Comparison of ENCODE assay signal across 19 mouse cellular contexts in genomic region chr5:31924075-31924474, GRCm38 (mm10).
A peak's percentile ranks its signal among the peaks of the same experiment; 100 is the strongest.
DNase-seq lines count a peak whose midpoint lies in the region; ATAC-seq lines count a peak whose summit lies in the region.
"Had no signal": no experiment of that assay in that cellular context is flagged by ENCODE, and none has a peak within 500 bp of the region (broad histone marks: within the 10 kb centered on the region; RNA-seq: fewer than 3 reads in every experiment).

No protein-coding gene starts in this region.

- peaks cover 2% of the 10 kb centered on the region; the same call in 1 of the 2 replicates for H3K9me3 ChIP-seq in midbrain, embryonic 11.5 days (ENCODE audit: control insufficient read depth, low read length)
- no peaks in the 10 kb centered on the region for H3K9me3 ChIP-seq in midbrain, embryonic 16.5 days (replicated peaks; ENCODE audit: control insufficient read depth, low read length, poor library complexity, severe bottlenecking)
- H3K9me3 ChIP-seq: G1E had no signal

- H3K4me2 ChIP-seq in midbrain, embryonic 11.5 days: no peak overlapping the region
- H3K4me2 ChIP-seq in midbrain, embryonic 16.5 days (ENCODE audit: low read length): no peak overlapping the region

- H3K9ac ChIP-seq in midbrain, embryonic 11.5 days (ENCODE audit: low read length): no peak overlapping the region
- H3K9ac ChIP-seq in midbrain, embryonic 16.5 days (ENCODE audit: low read depth, low read length): no peak overlapping the region

- intact Hi-C loops in heart, postnatal 36 days (cut with DNase I): no loop called here

- ATAC-seq in midbrain, embryonic 11.5 days (ENCODE audit: low FRiP score): no peak
- ATAC-seq in midbrain, embryonic 16.5 days: no peak
- ATAC-seq: activated CD4-positive, CD25-positive, alpha-beta regulatory T cell, adult 4 months; CD4-positive, CD25-positive, alpha-beta regulatory T cell, adult 4 months; Patski had no signal

- peak; percentile 78 for DNase-seq in heart, adult 11 months
- no peak for DNase-seq in heart, postnatal 36 days
- peak; percentile 73 for DNase-seq in midbrain, embryonic 11.5 days (ENCODE audit: low spot score, missing footprints)
- DNase-seq: adrenal gland, adult 2 months; adrenal gland, adult 8-10 months; adrenal gland, postnatal 10 days; adrenal gland, postnatal 14 days; adrenal gland, postnatal 25 days; adrenal gland, postnatal 36 days; B cell, adult 2 months; cerebellum, adult 11 months; cerebellum, adult 11-12 months; cerebellum, adult 18-20 months had no signal

- H3K4me1 ChIP-seq in midbrain, embryonic 11.5 days (ENCODE audit: control insufficient read depth, insufficient read depth, low read length): no peaks in the 10 kb centered on the region
- 0 out of 2 replicates have a peak, but pooled peaks cover 3% of the 10 kb centered on the region for H3K4me1 ChIP-seq in midbrain, embryonic 16.5 days (ENCODE audit: control insufficient read depth, insufficient read depth, low read length)

- no peak overlapping the region for H3K4me3 ChIP-seq in midbrain, embryonic 11.5 days (ENCODE audit: low read depth, low read length)
- H3K4me3 ChIP-seq in midbrain, embryonic 16.5 days (ENCODE audit: low read depth, low read length): no peak overlapping the region

- no peaks in the 10 kb centered on the region for H3K27me3 ChIP-seq in midbrain, embryonic 11.5 days (ENCODE audit: control insufficient read depth, insufficient read depth, low read length)
- H3K27me3 ChIP-seq in midbrain, embryonic 16.5 days (ENCODE audit: control insufficient read depth, insufficient read depth, low read depth, low read length): no peaks in the 10 kb centered on the region
- H3K27me3 ChIP-seq: CH12.LX, Patski had no signal

- no peaks in the 10 kb centered on the region for H3K36me3 ChIP-seq in midbrain, embryonic 11.5 days (ENCODE audit: control insufficient read depth, insufficient read depth, low read length)
- H3K36me3 ChIP-seq in midbrain, embryonic 16.5 days (ENCODE audit: control insufficient read depth, insufficient read depth, low read length): no peaks in the 10 kb centered on the region

- no peak overlapping the region for H3K27ac ChIP-seq in midbrain, embryonic 11.5 days (ENCODE audit: low read depth, low read length)
- no peak overlapping the region for H3K27ac ChIP-seq in midbrain, embryonic 16.5 days (ENCODE audit: low read length)

Comparison
In these comparisons a context has a peak if more than half of its experiments do, and no peak if none do; other contexts are left out.
1. DNase-seq: peak in heart, adult 11 months (single experiment) and midbrain, embryonic 11.5 days (single experiment); none in heart, postnatal 36 days (0 of 2).